Mouse (Mus musculus): ENCODE measurements at regions not wholly inside any gene's neighbourhood (a gene's known extent, or its start where the extent isn't known, plus 50 kb on each side); places are given as distances from the start of the nearest gene placed in this dataset.

- H3K27ac ChIP-seq (ENCODE audit: low read length) = no peak overlapping the region
- no peak overlapping the region for H3K4me2 ChIP-seq (replicated peaks; ENCODE audit: low read depth, low read length)
- no peaks in the 10 kb centered on the region for H3K4me1 ChIP-seq (ENCODE audit: insufficient read depth, low read length)
- no peak overlapping the region for H3K9ac ChIP-seq (replicated peaks; ENCODE audit: low read length)
- no peak overlapping the region for H3K4me3 ChIP-seq (ENCODE audit: low read length)
- no peak for ATAC-seq (ENCODE audit: low FRiP score, low TSS enrichment)
- H3K9me3 ChIP-seq (ENCODE audit: low read length) = no peaks in the 10 kb centered on the region
- H3K36me3 ChIP-seq (ENCODE audit: insufficient read depth, low read length) = no peaks in the 10 kb centered on the region
- WGBS = 78% methylated on average over 3 of the region's 3 CpGs
- no peaks in the 10 kb centered on the region for H3K27me3 ChIP-seq (ENCODE audit: insufficient read depth, low read length)
These were observed 328.6 kb downstream of the Hsfy2 start for GRCm38 (mm10) chr1:56308586-56308985.

GRCm38 (mm10) chr1:56294391-56294790 lies 342.8 kb downstream of the Hsfy2 start:
- H3K4me2 ChIP-seq (replicated peaks; ENCODE audit: low read depth, low read length) = no peak overlapping the region
- H3K27me3 ChIP-seq (ENCODE audit: insufficient read depth, low read length) = no peaks in the 10 kb centered on the region
- no peaks in the 10 kb centered on the region for H3K9me3 ChIP-seq (ENCODE audit: low read length)
- H3K4me1 ChIP-seq (ENCODE audit: insufficient read depth, low read length) = no peaks in the 10 kb centered on the region
- no peak overlapping the region for H3K9ac ChIP-seq (replicated peaks; ENCODE audit: low read length)
- WGBS = 71% methylated on average over 2 of the region's 2 CpGs
- H3K36me3 ChIP-seq (ENCODE audit: insufficient read depth, low read length) = no peaks in the 10 kb centered on the region
- no peak overlapping the region for H3K4me3 ChIP-seq (ENCODE audit: low read length)
- ATAC-seq (ENCODE audit: low FRiP score, low TSS enrichment) = no peak
- no peak overlapping the region for H3K27ac ChIP-seq (ENCODE audit: low read length)

- WGBS = 68% methylated on average over 1 of the region's 1 CpGs
- H3K27me3 ChIP-seq (ENCODE audit: insufficient read depth, low read length) = no peaks in the 10 kb centered on the region
- H3K36me3 ChIP-seq (ENCODE audit: insufficient read depth, low read length) = no peaks in the 10 kb centered on the region
- no peak for ATAC-seq (ENCODE audit: low FRiP score, low TSS enrichment)
- H3K4me2 ChIP-seq (replicated peaks; ENCODE audit: low read depth, low read length) = no peak overlapping the region
- H3K4me1 ChIP-seq (ENCODE audit: insufficient read depth, low read length) = peaks cover 11% of the 10 kb centered on the region; the same call in 1 of the 2 replicates
- no peak overlapping the region for H3K4me3 ChIP-seq (ENCODE audit: low read length)
- H3K27ac ChIP-seq (ENCODE audit: low read length) = no peak overlapping the region
- H3K9ac ChIP-seq (replicated peaks; ENCODE audit: low read length) = no peak overlapping the region
- no peaks in the 10 kb centered on the region for H3K9me3 ChIP-seq (ENCODE audit: low read length)
These were observed 347.5 kb downstream of the Hsfy2 start for GRCm38 (mm10) chr1:56289748-56290147.

GRCm38 (mm10) chr1:56286386-56287045 lies 350.7 kb downstream of the Hsfy2 start:
- Histone ChIP-seq H3K9me3 (ENCODE audit: low read length) (no peaks in the 10 kb centered on the region), H3K4me3 (ENCODE audit: low read length) (no peak overlapping the region), H3K4me2 (replicated peaks; ENCODE audit: low read depth, low read length) (no peak overlapping the region; the same call in 1 of the 2 replicates), H3K9ac (replicated peaks; ENCODE audit: low read length) (no peak overlapping the region), H3K4me1 (ENCODE audit: insufficient read depth, low read length) (peaks cover 11% of the 10 kb centered on the region; the same call in 1 of the 2 replicates), H3K27ac (ENCODE audit: low read length) (no peak overlapping the region), H3K36me3 (ENCODE audit: insufficient read depth, low read length) (no peaks in the 10 kb centered on the region), H3K27me3 (ENCODE audit: insufficient read depth, low read length) (no peaks in the 10 kb centered on the region)
- WGBS = 6% methylated on average over 12 of the region's 12 CpGs
- peak; percentile 75 for ATAC-seq (ENCODE audit: low FRiP score, low TSS enrichment)

- no peak overlapping the region for H3K4me3 ChIP-seq (ENCODE audit: low read length)
- no peaks in the 10 kb centered on the region for H3K27me3 ChIP-seq (ENCODE audit: insufficient read depth, low read length)
- H3K36me3 ChIP-seq (ENCODE audit: insufficient read depth, low read length) = no peaks in the 10 kb centered on the region
- H3K9ac ChIP-seq (replicated peaks; ENCODE audit: low read length) = no peak overlapping the region
- H3K27ac ChIP-seq (ENCODE audit: low read length) = no peak overlapping the region
- no peak overlapping the region for H3K4me2 ChIP-seq (replicated peaks; ENCODE audit: low read depth, low read length)
- no peak for ATAC-seq (ENCODE audit: low FRiP score, low TSS enrichment)
- H3K9me3 ChIP-seq (ENCODE audit: low read length) = no peaks in the 10 kb centered on the region
- 72% methylated on average over 2 of the region's 2 CpGs for WGBS
- H3K4me1 ChIP-seq (ENCODE audit: insufficient read depth, low read length) = no peaks in the 10 kb centered on the region
These were observed 375.5 kb downstream of the Hsfy2 start for GRCm38 (mm10) chr1:56261708-56262107.

- no peaks in the 10 kb centered on the region for H3K9me3 ChIP-seq (ENCODE audit: low read length)
- no peaks in the 10 kb centered on the region for H3K36me3 ChIP-seq (ENCODE audit: insufficient read depth, low read length)
- H3K4me3 ChIP-seq (ENCODE audit: low read length) = no peak overlapping the region
- no peaks in the 10 kb centered on the region for H3K27me3 ChIP-seq (ENCODE audit: insufficient read depth, low read length)
- no peak for ATAC-seq (ENCODE audit: low FRiP score, low TSS enrichment)
- no peak overlapping the region for H3K27ac ChIP-seq (ENCODE audit: low read length)
- WGBS = 77% methylated on average over 2 of the region's 2 CpGs
- H3K9ac ChIP-seq (replicated peaks; ENCODE audit: low read length) = no peak overlapping the region
- H3K4me1 ChIP-seq (ENCODE audit: insufficient read depth, low read length) = no peaks in the 10 kb centered on the region
- H3K4me2 ChIP-seq (replicated peaks; ENCODE audit: low read depth, low read length) = no peak overlapping the region
These were observed 376.5 kb downstream of the Hsfy2 start for GRCm38 (mm10) chr1:56260759-56261158.

GRCm38 (mm10) chr1:56256839-56257490 lies 380.3 kb downstream of the Hsfy2 start:
- 85% methylated on average over 5 of the region's 5 CpGs for whole genome bisulfite sequencing
- Histone ChIP-seq H3K27me3 (ENCODE audit: insufficient read depth, low read length) (no peaks in the 10 kb centered on the region), H3K4me1 (ENCODE audit: insufficient read depth, low read length) (no peaks in the 10 kb centered on the region), H3K9ac (replicated peaks; ENCODE audit: low read length) (no peak overlapping the region), H3K4me2 (replicated peaks; ENCODE audit: low read depth, low read length) (no peak overlapping the region), H3K36me3 (ENCODE audit: insufficient read depth, low read length) (no peaks in the 10 kb centered on the region), H3K9me3 (ENCODE audit: low read length) (no peaks in the 10 kb centered on the region), H3K4me3 (ENCODE audit: low read length) (no peak overlapping the region), H3K27ac (ENCODE audit: low read length) (no peak overlapping the region)
- no peak for ATAC-seq (ENCODE audit: low FRiP score, low TSS enrichment)

GRCm38 (mm10) chr1:56239686-56240085 lies 397.5 kb downstream of the Hsfy2 start:
- Histone ChIP-seq H3K4me2 (replicated peaks; ENCODE audit: low read depth, low read length) (no peak overlapping the region), H3K4me1 (ENCODE audit: insufficient read depth, low read length) (no peaks in the 10 kb centered on the region), H3K36me3 (ENCODE audit: insufficient read depth, low read length) (no peaks in the 10 kb centered on the region), H3K27ac (ENCODE audit: low read length) (no peak overlapping the region), H3K27me3 (ENCODE audit: insufficient read depth, low read length) (no peaks in the 10 kb centered on the region), H3K9me3 (ENCODE audit: low read length) (no peaks in the 10 kb centered on the region), H3K4me3 (ENCODE audit: low read length) (no peak overlapping the region), H3K9ac (replicated peaks; ENCODE audit: low read length) (no peak overlapping the region)
- ATAC-seq (ENCODE audit: low FRiP score, low TSS enrichment) = no peak
- 83% methylated on average over 6 of the region's 6 CpGs for WGBS

- ATAC-seq (ENCODE audit: low FRiP score, low TSS enrichment) = no peak
- no peaks in the 10 kb centered on the region for H3K36me3 ChIP-seq (ENCODE audit: insufficient read depth, low read length)
- 86% methylated on average over 7 of the region's 7 CpGs for WGBS
These were observed 410.8 kb downstream of the Hsfy2 start for GRCm38 (mm10) chr1:56226314-56227008.

GRCm38 (mm10) chr1:56219700-56220099 lies 417.5 kb downstream of the Hsfy2 start:
- no peak overlapping the region for H3K9ac ChIP-seq (replicated peaks; ENCODE audit: low read length)
- H3K36me3 ChIP-seq (ENCODE audit: insufficient read depth, low read length) = no peaks in the 10 kb centered on the region
- no peaks in the 10 kb centered on the region for H3K9me3 ChIP-seq (ENCODE audit: low read length)
- no peak for ATAC-seq (ENCODE audit: low FRiP score, low TSS enrichment)
- WGBS = 65% methylated on average over 2 of the region's 2 CpGs
- no peak overlapping the region for H3K4me3 ChIP-seq (ENCODE audit: low read length)
- no peaks in the 10 kb centered on the region for H3K27me3 ChIP-seq (ENCODE audit: insufficient read depth, low read length)
- H3K27ac ChIP-seq (ENCODE audit: low read length) = no peak overlapping the region
- H3K4me1 ChIP-seq (ENCODE audit: insufficient read depth, low read length) = no peaks in the 10 kb centered on the region
- no peak overlapping the region for H3K4me2 ChIP-seq (replicated peaks; ENCODE audit: low read depth, low read length)

More at GRCm38 (mm10) chr1:56226314-56227008, 410.8 kb downstream of the Hsfy2 start:
- Histone ChIP-seq H3K9me3 (ENCODE audit: low read length) (no peaks in the 10 kb centered on the region), H3K4me2 (replicated peaks; ENCODE audit: low read depth, low read length) (no peak overlapping the region), H3K27ac (ENCODE audit: low read length) (no peak overlapping the region), H3K9ac (replicated peaks; ENCODE audit: low read length) (no peak overlapping the region), H3K4me3 (ENCODE audit: low read length) (no peak overlapping the region), H3K27me3 (ENCODE audit: insufficient read depth, low read length) (no peaks in the 10 kb centered on the region), H3K4me1 (ENCODE audit: insufficient read depth, low read length) (no peaks in the 10 kb centered on the region)

Data from kidney, embryonic 16.5 days (tissue).